Comparison of ENCODE assay signal across 10 mouse cellular contexts in genomic region chr10:75462728-75463127, GRCm38 (mm10).
"Had no signal": no experiment of that assay in that cellular context is flagged by ENCODE, and none has a peak within 500 bp of the region (broad histone marks: within the 10 kb centered on the region; RNA-seq: fewer than 3 reads in every experiment).

No protein-coding gene starts in this region.

- DNase-seq: forebrain, postnatal 0 days; gastrocnemius, postnatal 36 days; heart, adult 18-20 months; heart, postnatal 14 days; heart, postnatal 36 days; kidney, adult 11 months; kidney, adult 2 months; kidney, adult 9 months; kidney, postnatal 14 days; kidney, postnatal 36 days had no signal
